Mouse (Mus musculus) forebrain, embryonic 10.5 days (tissue): ENCODE results near the gene Arf6. TPM values are rescaled to one million over a fixed set of nuclear protein-coding genes. Genes with fewer than 3 reads are reported as not detected.

Experiments
- DNase-seq: peaks from one replicate; pipeline ENCODE4 v3.0.0-alpha.2; 2017; ENCODE audit warnings: low spot score; ENCODE audit errors: extremely low spot score
- H3K27ac ChIP-seq: fragments of 300-500 bp; sonication (generic); 2 replicates; pipeline ENCODE4 v1.5.1; 2016; ENCODE audit warnings: mild to moderate bottlenecking
- H3K27me3 ChIP-seq: fragments of 300-500 bp; sonication (generic); 2 replicates; pipeline ENCODE4 v1.6.1; 2016; ENCODE audit warnings: mild to moderate bottlenecking; ENCODE audit not compliant: poor library complexity, severe bottlenecking
- H3K36me3 ChIP-seq: fragments of 300-500 bp; sonication (generic); replicated peaks from 2 replicates; pipeline ENCODE4 v1.6.1; 2016; ENCODE audit warnings: mild to moderate bottlenecking, moderate library complexity
- H3K4me1 ChIP-seq: fragments of 300-500 bp; sonication (generic); 2 replicates; pipeline ENCODE4 v1.6.1; 2016
- H3K4me3 ChIP-seq: fragments of 300-500 bp; sonication (generic); 2 replicates; pipeline ENCODE4 v1.5.1; 2016; ENCODE audit warnings: mild to moderate bottlenecking, moderate library complexity
- H3K9me3 ChIP-seq: fragments of 300-500 bp; sonication (generic); 2 replicates; pipeline ENCODE4 v1.6.1; 2016; ENCODE audit warnings: mild to moderate bottlenecking, moderate library complexity
- WGBS: fragments of 180-500 bp; shearing (Covaris S2); methylation state at CpG from one replicate; pipeline ENCODE4 v1.1.7; 2016; 5-methylcytosine and 5-hydroxymethylcytosine counted together
- microRNA-seq: library from miRNA; unstranded; fragments of <30 nt; microRNA quantifications from one replicate; pipeline ENCODE4, GENCODE M21; 2017
- polyA plus RNA-seq: library from polyadenylated mRNA; unstranded; fragments of >200 nt; fragmentation: Nextera tagmentation; extraction: Ambion mirVana; gene quantifications from 2 replicates; pipeline ENCODE4 v1.2.1, GENCODE M21; 2016

Arf6 gene
- polyA plus RNA-seq, 1 experiment from 2014 or later, result 32.6 TPM

DNA sequence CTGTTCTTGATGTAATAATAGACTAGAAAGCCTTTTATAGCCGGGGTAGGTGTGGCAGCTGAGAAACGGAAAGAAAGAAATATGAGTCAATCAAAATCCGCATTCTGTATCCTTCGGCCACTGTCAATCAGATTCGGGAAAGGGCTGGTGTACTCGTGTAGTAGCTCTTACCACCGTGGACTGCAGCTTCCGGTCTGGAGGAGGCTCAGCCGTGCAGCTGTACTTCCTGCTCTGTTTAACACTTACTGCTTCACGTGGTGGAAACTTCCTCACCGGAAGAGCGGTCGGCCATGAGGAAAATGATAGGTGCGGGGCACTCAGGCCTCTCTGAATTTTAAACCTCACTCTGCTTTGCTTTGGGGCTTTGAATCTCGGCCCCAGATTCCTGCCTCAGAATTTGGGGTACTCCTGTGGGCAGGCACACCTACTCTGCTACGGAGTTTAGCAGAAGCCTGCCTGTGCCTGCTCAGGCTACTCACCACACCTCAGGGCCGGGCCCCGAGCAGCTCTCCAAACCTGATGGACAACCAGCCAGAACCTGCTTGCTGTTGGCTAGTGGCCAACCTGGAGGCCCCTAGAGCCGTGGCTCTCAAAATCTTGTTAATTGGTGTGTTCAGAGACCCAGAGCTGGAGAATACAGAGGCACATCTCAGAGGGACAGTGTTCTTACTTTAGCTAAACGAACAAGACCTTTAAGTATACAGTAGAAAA, 51.0 kb downstream of the Arf6 start:
- H3K27me3 ChIP-seq, result no peaks in the 10 kb centered on the region
- peaks cover 34% of the 10 kb centered on the region for H3K4me1 ChIP-seq
- H3K27ac ChIP-seq, result 0 out of 2 replicates have a peak overlapping the region, but pooled peaks have one; percentile 17
- peaks cover 18% of the 10 kb centered on the region for H3K9me3 ChIP-seq
- 90% methylated on average over 20 of the region's 20 CpGs for WGBS
- no peak overlapping the region for H3K4me3 ChIP-seq
- H3K36me3 ChIP-seq, result peaks cover 3% of the 10 kb centered on the region; the same call in 1 of the 2 replicates
- no peak for DNase-seq

Small RNAs within 50 kb of the gene (microRNA-seq; reads per million reads assigned to microRNA genes)
- gene Gm47299 (not detected), gene Gm47305 (not detected)

Other genes with a start within 250 kb of the Arf6 start
- 1,386 and 1,412 TPM in 2 replicates for gene Rps29, start 213.0 kb upstream of the Arf6 start, polyA plus RNA-seq
- 37.1 and 41.2 TPM in 2 replicates for gene Lrr1, start 203.3 kb upstream of the Arf6 start, polyA plus RNA-seq
- 567 and 576 TPM in 2 replicates for gene Rpl36al, start 188.1 kb upstream of the Arf6 start, polyA plus RNA-seq
- gene Mgat2, start 188.0 kb upstream of the Arf6 start, polyA plus RNA-seq, result 28.3 and 30.9 TPM in 2 replicates
- 62.2 and 67.8 TPM in 2 replicates for gene Gm49383, start 175.0 kb upstream of the Arf6 start, polyA plus RNA-seq
- gene Dnaaf2, start 173.7 kb upstream of the Arf6 start, polyA plus RNA-seq, result 16.3 and 19.0 TPM in 2 replicates
- gene Gm49384, start 167.9 kb upstream of the Arf6 start, polyA plus RNA-seq, result 51.8 and 59.4 TPM in 2 replicates
- gene Pole2, start 144.0 kb upstream of the Arf6 start, polyA plus RNA-seq, result 37.5 and 38.2 TPM in 2 replicates
- gene Klhdc1, start 131.0 kb upstream of the Arf6 start, polyA plus RNA-seq, result 2.6 and 3.3 TPM in 2 replicates
- gene Klhdc2, start 75.5 kb upstream of the Arf6 start, polyA plus RNA-seq, result 198 and 202 TPM in 2 replicates
- gene Nemf, start 15.0 kb upstream of the Arf6 start, polyA plus RNA-seq, result 95.2 and 97.8 TPM in 2 replicates
- 0.84 and 1.2 TPM in 2 replicates for gene Gm9887, start 308 bp downstream of the Arf6 start, polyA plus RNA-seq
- 30.6 and 32.4 TPM in 2 replicates for gene Vcpkmt, start 210.9 kb downstream of the Arf6 start, polyA plus RNA-seq